Mouse (Mus musculus) MEL-GATA-1-ER (cell line): Measurements from ENCODE around the gene Ints6l.

Experiments used
- DNase-seq: peaks from one replicate; pipeline ENCODE4 v3.0.0-alpha.2; 2012; ENCODE audit warnings: low read depth; ENCODE audit errors: extremely low read depth

The Ints6l gene

DNA sequence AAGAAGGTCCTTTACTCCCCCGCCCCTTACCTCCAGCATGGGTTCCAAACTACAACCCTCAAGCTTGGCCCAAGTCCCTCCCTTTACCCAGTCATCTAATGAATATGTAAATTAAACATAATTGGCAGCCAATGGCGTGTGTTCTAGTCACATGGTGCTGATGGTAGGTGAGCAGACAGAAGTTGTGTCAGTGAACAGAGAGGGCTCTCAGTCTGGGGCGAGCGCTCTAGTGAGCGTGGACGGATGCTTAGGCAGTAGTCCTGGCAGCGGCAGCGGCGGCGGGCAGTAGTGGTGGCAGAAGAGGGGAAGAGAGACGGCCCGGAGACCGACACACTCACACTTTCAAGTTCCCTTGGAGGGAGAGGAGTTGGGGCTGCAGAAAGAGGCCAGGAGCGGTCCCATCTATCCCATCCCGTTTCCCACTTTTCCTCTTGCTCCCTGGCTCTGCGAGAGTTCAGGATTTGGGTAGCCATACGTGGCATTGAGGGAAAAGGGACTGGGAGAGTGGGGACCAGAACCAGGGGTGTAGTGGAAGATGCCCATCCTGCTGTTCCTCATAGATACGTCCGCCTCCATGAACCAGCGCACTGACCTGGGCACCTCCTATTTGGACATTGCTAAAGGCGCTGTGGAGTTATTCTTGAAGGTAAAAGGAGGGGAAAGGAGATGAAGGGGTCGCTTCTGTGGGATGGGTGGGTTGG lies at the start of gene Ints6l:
Gene Ints6l (plus strand): TSS at position 187 of the 701 bp plus-strand sequence.
- DNase-seq = peak; percentile 89

DNA sequence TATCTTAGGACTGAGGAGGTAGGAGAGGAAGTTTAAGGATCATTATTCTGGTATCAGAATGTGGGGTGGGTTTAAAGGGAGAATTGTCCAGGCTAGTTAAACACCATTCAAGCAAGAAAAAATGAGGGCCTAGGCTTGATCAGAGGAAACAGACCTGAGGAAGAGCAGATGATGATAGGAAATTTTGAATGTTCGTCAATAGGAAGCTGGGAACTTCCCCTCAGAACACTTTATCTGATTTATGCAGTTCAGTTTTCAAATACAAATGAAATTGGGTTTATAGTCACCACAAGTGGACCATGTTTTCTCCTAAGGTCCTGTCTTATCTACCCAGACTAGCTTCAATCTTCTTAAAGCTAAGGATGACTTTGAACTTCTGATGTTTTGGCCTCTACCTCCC lies 49.2 kb upstream of the Ints6l start:
- DNase-seq = no peak

DNA sequence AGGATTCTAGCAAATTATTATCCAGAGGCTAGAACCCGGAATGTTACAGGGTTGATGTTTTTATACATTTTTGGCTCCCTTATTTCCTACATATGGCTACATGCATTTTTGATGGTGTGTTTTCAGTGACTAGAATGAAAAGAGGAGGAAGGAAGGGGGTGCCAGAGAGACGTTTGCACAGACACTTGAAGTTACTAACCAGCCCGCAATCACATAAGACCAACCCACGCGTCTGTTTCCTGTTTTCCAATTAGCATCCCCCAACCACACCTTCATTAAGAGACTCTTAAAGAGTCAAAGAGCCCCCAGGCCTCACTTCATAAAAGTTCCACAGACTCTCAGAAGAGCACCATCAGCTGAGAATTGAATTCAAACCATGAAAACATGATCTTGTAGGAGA lies 48.5 kb upstream of the Ints6l start:
- DNase-seq = no peak

DNA sequence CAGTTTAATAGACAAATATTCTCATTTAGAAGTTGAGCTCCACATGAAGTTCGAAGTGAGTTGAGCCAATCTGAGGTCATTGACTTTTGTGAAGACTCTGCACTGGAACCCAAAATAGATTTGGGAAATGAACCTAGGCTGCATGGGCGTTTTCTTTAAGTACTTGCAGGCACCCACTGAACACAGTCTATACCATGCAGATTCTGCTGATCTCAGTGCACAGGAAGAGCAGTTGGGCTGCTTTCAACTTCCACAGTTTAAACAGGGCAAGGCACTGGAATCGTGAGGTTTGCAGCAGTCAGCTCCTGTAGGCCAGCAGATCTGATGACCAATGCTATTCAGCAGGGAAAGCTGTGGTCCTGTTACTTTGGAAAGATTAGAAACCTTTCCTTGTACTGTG lies 38.4 kb upstream of the Ints6l start:
- DNase-seq = no peak

DNA sequence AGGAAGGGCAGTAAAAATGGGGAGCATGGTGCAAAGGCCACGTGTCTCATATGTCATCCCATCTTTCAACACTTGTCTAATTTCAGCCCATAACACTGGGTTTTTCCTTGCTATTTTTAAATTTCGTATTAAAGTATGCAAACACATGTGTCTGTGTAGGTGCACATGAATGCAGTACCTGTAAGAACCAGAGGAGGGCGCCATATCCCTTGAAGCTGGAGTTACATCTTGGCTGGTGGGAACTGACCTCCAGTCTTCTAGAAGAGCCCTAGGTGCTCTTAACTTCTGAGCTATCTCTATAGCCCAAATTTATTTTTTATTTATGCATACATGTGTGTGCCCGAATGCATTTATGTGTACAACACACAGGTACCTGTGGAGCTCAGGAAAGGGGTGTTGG lies 37.1 kb upstream of the Ints6l start:
- DNase-seq = no peak

DNA sequence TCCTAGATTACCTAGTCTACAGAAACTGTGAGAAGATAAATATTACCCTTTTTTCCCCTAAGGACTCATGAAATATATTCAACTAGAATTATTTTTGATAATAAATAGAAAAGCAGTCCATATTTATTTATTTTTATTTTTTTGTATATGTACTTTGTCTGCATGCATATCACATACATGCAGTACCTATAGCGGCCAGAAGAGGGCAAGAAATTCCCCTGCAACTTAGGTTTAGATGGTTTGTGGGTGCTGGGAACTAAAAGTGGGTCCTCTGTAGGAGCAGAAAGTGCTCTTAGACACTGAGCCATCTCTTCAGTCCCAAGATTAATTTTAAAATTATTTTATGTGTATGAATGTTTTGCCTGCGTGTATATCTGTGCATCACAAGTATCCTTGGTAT lies 24.1 kb upstream of the Ints6l start:
- DNase-seq = no peak

DNA sequence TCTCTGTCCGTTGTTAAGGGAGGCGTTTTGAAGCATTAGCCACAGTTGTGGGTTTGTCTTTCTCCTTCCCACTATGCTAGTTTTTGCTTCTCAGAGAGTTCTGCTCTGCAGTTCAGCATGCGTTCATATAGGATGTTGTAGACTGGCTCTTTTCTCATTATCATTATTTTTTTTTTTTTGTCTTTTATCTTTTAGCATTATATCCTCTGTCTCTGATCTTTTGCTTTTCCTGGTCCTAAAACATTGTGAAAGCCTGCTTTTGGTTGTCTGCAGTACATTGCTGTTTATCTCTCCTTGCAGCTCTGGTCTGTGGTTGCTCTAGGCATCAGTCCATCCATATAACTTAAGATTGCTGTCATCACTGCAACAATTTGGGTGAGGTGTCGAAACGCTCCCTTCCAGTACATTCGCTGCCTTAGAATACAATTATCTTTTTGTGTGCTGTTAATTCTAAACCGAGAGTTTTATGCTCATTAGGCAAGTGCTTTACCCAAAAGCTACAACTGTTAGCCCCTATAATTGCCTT lies 18.8 kb upstream of the Ints6l start:
- DNase-seq = peak; percentile 80

DNA sequence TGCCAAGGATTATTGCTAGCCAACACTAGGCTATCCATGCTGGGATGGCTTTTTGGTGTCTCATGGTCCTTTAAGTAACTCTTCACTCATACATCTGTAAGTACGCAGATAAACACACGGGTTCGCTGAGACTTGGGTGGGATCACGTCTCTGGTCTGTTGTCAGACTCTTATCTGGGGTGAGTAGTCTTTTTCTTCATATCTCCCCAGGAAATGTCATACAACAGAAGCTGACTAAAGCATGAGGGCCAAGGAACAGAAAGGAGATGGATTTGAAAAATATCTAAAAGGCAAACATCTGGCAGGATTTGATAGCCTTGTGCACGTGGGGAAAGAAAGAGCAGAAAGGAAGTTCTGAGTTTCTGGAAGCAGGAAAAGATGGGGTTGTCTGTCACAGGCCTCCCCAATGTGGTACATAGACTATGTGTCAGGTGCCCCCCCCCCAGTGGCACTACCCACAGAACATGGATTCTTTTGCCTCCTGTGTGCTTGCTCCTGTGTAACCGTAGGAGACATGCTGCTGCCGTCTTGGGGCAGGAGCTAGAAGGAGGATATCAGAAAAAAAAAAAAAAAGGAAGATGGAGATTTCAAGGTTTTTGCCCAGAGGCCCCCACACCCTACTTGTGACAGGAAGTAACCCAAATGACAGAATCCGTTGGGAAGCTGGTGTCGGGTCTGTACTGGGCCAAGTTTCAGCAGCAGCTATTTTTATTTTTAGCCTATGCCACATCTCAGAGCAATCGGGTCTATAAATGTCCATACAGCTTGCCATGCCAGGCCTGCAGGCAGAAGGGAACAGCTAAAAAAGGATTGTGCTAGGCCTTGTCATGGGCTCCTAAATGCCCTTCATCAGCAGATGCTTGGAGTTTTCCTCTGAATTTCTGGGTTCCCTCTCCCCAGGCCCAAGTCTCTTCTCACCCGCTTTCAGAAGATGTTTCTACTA lies 7.9 kb upstream of the Ints6l start:
- peak; percentile 92 for DNase-seq

DNA sequence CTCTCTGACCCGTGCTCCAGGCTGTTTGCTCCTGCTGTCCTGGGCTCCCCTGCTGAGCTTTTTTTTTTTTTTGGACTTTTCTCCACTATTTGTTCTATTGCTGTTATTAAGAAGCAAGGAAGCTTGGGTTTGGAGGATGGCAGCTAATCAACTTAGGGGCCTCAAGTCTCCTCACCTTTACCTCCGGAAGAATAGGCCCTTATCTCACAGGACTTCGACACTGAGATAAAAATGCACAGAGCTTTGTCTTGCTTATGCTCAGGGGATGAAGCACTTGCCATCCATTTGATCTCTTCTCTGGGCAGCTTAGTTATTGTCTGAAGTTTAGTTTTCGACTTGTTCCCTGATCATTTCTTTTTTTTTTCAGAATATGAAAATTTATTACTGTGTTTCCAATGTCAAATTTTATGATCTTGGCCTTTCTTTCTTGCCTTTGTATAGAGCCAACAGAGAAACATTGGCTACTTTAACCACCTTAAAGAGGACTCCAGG lies 7.1 kb upstream of the Ints6l start, which contains the start of gene Gm2174:
Gene Gm2174 (plus strand): TSS at position 442 of the 492 bp plus-strand sequence.
- DNase-seq = no peak

DNA sequence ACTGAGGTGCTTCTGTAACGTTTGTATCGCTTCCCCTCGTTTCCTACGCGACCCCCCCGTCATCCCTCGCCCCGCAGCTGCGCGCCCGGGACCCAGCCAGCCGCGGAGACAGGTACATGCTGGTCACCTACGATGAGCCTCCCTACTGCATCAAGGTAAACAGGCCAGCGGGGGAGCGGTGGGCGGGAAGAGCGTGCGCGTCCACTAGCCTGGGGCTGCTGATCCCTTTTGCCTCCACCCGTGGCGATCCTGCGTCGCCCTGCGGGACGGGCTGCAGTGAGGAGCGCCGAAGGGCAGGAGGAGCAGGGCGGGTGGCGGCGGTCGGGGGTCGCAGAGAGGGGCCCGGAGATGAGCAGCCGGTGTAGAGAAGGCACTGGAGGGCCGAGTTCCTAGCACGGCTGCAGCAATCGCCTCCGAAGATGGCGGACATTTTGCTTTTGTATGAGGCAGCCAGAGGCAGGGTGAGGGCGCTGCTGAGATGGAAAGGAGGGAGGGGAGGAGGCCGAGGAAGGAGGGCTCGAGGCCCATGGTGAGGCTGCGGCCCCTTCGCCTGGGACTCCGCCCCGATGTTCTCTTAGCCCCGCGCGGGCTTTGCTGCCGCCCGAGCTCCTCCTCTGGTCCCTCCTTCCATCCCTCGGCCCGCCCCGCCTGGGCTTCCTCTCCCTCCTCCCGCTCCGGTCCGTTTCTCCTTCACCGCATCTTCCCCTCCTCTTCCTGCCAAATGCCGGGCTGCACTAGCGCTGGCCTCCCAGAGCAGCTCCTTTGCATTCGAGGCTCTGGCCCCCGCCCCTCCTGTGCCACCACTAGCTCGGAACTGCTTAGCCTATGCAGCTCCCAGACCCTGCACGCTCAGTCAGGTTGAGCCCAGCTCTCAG lies 952 bp downstream of the Ints6l start:
- peak; percentile 70 for DNase-seq

DNA sequence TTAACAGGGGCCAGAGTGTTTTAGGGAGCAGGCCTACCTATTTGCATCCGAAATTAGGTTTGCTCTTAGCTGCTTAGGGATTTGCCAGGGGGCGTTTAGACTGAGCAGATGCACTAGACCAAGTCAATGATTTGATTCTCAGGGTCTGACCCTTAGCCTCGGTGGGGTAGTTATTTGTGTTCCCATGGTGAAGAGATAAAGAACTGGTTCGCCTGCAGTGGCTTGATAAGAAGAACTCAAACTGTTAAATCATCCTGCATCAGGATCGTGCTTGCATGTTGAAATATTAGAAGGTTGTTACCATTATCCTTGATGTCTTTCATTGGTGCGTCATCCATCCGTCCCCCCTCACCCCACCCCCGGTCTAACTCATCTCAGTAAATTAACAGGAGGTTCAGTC lies 1.7 kb downstream of the Ints6l start:
- DNase-seq = peak; percentile 59

DNA sequence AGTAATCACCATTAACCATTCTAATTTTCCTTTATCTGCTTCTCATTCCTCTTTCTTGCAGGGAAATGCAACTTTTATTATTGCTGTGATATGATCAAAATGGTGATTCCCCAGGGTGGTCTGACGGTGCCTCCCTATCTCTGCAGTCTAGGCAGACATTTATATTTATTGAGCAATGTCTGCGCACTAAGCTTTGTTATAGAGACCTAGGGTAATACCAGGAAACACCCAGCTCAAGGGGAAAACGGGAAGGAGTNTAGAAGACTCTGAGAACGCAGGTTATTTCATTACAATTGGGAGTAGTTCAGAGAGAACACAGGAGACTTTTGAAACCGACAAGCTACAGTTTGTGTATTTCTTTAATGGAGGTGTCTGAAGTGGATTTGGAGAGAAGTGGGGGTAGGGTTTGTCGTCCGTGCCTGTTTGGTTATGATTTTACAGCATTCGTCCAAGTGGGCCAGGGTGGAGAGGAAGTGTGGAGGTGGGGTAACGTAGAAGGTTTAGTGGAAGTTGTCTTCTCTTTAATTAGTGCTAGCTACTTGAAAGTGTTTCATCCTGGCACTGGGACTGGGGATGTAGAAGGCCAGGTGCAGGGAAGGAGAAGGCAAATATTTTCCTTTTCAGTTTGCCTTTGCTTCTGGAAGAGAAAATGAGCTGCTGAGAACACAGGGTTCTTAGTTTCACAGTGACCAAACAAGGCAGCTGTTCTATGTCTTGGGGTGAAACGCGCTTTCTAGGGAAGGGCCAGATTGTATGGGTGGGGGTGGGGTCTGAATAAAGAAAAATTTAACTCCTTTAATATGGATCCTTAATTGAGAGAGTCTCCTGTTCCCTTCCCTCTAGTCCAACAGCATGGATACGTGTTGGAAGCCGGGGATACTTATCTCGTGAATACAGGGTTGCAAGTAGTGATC lies 7.6 kb downstream of the Ints6l start:
- no peak for DNase-seq

DNA sequence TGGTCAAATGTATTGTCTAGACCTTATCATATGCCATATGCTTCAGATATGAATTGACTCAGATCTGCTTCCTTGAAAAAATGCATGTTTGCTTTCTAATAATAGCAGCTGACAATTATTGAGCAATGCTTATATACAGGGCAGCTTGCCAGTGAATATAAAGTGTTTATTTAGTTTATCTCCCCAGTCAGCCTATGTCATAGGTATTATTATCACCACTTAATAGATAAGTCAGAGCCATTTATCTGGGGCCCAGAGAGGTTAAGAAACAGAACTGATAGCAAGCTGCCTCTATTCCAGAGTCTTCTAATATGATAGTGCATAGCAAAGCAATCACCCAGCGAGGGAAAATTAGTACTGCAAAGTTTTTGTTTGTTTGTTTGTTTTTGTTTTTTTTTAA lies 10.2 kb downstream of the Ints6l start:
- no peak for DNase-seq

DNA sequence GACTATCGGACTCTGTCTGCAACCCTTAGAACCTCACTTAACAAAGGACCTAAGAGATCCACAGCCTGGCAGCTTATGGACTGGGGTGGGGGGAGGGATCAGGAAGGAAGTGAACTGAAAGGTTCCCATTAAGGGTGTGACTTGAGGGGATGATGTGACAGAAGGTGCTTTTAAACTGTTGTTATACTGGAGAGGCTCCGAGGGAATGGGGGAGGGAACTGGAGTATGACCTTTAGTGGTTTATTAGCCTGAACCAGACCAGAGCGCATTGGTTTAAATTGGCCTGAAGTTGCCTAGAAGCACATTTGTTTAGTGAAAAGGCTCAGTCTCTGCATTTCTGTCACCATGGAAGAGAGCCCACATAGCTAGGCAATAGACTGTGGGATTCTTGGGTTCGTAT lies 13.0 kb downstream of the Ints6l start:
- no peak for DNase-seq

DNA sequence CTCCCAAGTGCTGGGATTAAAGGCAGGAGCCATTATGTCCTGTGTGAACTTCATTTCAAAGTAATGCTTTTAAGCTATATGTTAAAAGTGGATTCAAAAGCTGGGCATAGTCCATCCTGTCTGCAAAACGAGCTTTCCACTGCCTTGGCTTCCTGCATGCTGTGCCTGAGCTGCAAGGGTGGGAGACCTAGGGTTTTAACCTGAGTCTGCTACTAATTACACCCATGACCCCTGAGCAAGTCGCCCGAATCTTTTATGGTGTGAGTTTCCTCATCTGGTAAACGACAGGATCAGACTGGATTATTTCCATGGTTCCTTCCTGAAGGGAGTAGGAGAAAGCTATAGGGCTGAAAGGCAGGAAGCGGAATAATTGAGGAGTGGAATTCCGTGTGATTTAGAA lies 13.8 kb downstream of the Ints6l start:
- DNase-seq = no peak

DNA sequence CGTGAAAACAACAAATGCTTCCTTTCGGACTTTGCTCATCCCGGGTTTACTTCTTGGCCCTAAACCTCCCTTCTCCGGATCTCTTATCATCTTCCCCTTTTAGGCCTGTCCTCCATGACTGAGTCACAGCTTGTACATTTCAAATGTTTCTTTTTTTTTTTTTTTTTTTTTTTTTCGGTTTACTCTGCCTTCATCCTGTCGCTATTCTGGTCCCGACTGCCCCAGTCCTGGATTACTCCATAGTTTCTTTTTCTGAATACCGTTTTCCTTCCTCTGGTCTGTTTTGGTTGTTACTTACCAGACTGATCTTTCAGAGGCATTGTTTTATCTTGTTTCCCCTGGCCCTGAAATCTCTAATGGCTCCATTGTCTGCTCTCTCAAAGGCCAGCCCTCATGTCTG lies 19.4 kb downstream of the Ints6l start:
- DNase-seq = no peak

DNA sequence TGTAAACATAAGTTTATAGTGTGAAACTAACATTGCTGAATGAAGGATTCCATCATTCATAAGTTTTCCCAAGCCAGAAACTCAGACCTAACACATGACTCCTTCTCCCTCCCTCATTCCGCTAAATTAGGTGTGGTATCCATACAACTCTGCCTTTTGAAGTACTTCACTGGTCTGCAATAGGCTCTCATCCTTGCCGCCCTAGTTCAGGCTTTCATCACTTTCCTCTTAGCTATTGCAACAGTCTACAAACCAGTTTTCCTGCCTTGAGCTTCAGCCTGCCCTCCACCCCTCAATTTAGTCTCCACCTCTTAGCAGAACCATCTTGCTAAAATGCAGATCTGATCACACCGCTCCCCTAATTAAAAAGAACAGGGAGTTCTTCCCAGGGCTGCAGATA lies 22.9 kb downstream of the Ints6l start:
- DNase-seq = no peak

DNA sequence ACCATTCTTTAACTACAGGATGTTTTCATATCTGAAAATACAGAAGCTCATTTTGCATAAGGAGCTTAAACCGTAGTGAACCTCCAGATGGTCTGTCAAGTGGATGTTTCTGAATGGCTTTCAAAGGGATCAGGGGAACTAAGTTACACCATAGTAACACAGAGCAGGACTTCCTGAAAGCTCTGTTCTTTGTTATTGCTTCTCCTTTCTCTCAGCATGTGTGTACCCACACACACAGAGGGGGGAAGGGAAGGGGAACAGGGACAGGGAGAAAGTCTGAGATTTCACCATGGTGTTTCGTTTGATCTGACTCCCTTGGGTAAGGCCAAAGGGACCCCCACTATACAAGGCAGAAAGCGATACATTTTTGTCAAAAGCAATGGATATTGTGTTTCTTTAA lies 27.2 kb downstream of the Ints6l start:
- DNase-seq = no peak

DNA sequence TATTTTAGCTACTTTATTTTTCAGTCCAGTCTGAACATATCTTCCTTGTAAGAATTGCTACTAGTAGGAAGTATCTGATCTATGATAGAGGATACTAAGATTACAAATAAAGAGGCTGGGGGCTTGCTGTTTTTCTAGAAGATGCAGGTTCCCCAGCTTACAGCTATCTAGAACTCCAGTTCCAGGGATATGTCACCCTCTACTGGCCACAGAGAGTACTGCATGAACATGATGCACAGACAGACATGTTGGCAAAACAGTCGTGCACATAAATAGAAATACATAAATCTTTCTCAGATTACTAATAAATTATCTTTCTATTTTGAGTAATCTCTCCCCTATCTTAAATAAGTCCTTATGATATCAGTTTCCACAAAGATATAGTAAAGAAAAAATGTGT lies 35.1 kb downstream of the Ints6l start:
- peak; percentile 31 for DNase-seq

DNA sequence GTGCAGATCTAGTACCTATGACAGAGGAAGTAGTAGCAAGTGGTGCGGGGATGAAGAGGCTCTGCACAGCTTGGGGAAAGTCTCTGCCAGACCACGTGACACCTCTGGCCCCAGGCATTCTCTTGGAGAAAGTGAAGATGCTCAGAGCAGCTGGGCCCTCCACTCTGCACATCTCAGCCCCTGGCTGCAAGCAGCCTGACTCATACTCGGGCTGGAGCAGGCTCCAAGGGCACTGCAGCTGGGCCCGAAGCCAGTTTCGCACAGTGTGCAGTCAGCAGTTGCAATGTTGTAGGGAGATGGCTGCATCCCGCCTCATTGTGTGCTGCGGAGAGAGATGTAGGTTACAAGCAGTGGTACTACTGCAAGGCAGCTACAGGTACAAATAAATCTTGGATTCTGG lies 42.6 kb downstream of the Ints6l start:
- no peak for DNase-seq
